ENCODE assay signal across 24 mouse cellular contexts in genomic region chr16:38780960-38781572, GRCm38 (mm10). TPM values are rescaled to one million over a fixed set of nuclear protein-coding genes. Genes with fewer than 3 reads are reported as not detected.
"Had no signal": no experiment of that assay in that cellular context is flagged by ENCODE, and none has a peak within 500 bp of the region (broad histone marks: within the 10 kb centered on the region; RNA-seq: fewer than 3 reads in every experiment).

No protein-coding gene starts in this region.

- H3K36me3 ChIP-seq: neural tube, embryonic 12.5 days; neural tube, embryonic 13.5 days; neural tube, embryonic 15.5 days; stomach, embryonic 15.5 days had no signal

- H3K27ac ChIP-seq: neural tube, embryonic 12.5 days; neural tube, embryonic 13.5 days; neural tube, embryonic 15.5 days; stomach, embryonic 15.5 days; stomach, postnatal 0 days had no signal

- H3K4me1 ChIP-seq: neural tube, embryonic 12.5 days; neural tube, embryonic 15.5 days; stomach, embryonic 15.5 days had no signal

- H3K27me3 ChIP-seq: neural tube, embryonic 12.5 days; neural tube, embryonic 13.5 days; neural tube, embryonic 15.5 days; stomach, embryonic 15.5 days had no signal

- H3K4me2 ChIP-seq: neural tube, embryonic 12.5 days; neural tube, embryonic 13.5 days; neural tube, embryonic 15.5 days; stomach, embryonic 15.5 days had no signal

- H3K4me3 ChIP-seq: neural tube, embryonic 12.5 days; neural tube, embryonic 13.5 days; neural tube, embryonic 15.5 days; stomach, embryonic 15.5 days had no signal

- H3K9me3 ChIP-seq: neural tube, embryonic 12.5 days; neural tube, embryonic 13.5 days; neural tube, embryonic 15.5 days; stomach, embryonic 15.5 days had no signal

- DNase-seq: retina, postnatal 1 day; right cerebral cortex, adult 18-20 months; right cerebral cortex, postnatal 14 days; right cerebral cortex, postnatal 25 days; right cerebral cortex, postnatal 4 days; spleen, adult 18-20 months; thymus, adult 18-20 months; thymus, adult 2 months; thymus, postnatal 14 days; thymus, postnatal 25 days; thymus, postnatal 36 days; thymus, postnatal 4 days had no signal

- H3K9ac ChIP-seq: neural tube, embryonic 12.5 days; neural tube, embryonic 13.5 days; neural tube, embryonic 15.5 days; stomach, embryonic 15.5 days had no signal

RNA-seq across cellular contexts. Expression of gene Upk1b, which starts 19.1 kb away (rescaled TPM):
- polyA plus RNA-seq: neural tube, embryonic 14.5 days had no signal

RNA-seq across cellular contexts. Expression of gene 4930435E12Rik, which starts 47.5 kb away (rescaled TPM):
- total RNA-seq: neutrophil, adult 5-6 weeks had no signal
- polyA plus RNA-seq: neural tube, embryonic 12.5 days; neural tube, embryonic 13.5 days; neural tube, embryonic 14.5 days; neural tube, embryonic 15.5 days; small intestine, adult 2 months; spleen, adult 2 months; stomach, embryonic 14.5 days; stomach, embryonic 15.5 days; stomach, embryonic 16.5 days; stomach, postnatal 0 days; thymus, adult 2 months; thymus, postnatal 0 days had no signal
